Mouse (Mus musculus) embryonic facial prominence, embryonic 15.5 days (tissue): ENCODE data around the gene Igf2bp3. TPM values are rescaled to one million over a fixed set of nuclear protein-coding genes. Genes with fewer than 3 reads are reported as not detected.

Source experiments
- ATAC-seq: fragments of 200-750 bp; cut with Nextera tagmentation; 2 replicates; pipeline ENCODE4 v1.8.0; 2017; ENCODE audit warnings: low read depth, moderate TSS enrichment; ENCODE audit not compliant: insufficient number of reproducible peaks, low FRiP score, low TSS enrichment
- H3K27ac ChIP-seq: fragments of 300-500 bp; sonication (generic); replicated peaks from 2 replicates; pipeline ENCODE4 v1.5.1; 2015; ENCODE audit warnings: mild to moderate bottlenecking, inconsistent platforms
- H3K27me3 ChIP-seq: fragments of 300-500 bp; sonication (generic); 2 replicates; pipeline ENCODE4 v1.6.1; 2015; ENCODE audit warnings: inconsistent platforms
- H3K36me3 ChIP-seq: fragments of 300-500 bp; sonication (generic); 2 replicates; pipeline ENCODE4 v1.6.1; 2015; ENCODE audit warnings: mild to moderate bottlenecking, inconsistent platforms
- H3K4me1 ChIP-seq: fragments of 300-500 bp; sonication (generic); 2 replicates; pipeline ENCODE4 v1.6.1; 2015; ENCODE audit warnings: inconsistent platforms
- H3K4me2 ChIP-seq: fragments of 300-500 bp; sonication (generic); replicated peaks from 2 replicates; pipeline ENCODE4 v1.6.1; 2015; ENCODE audit warnings: mild to moderate bottlenecking, inconsistent platforms
- H3K4me3 ChIP-seq: fragments of 300-500 bp; sonication (generic); replicated peaks from 2 replicates; pipeline ENCODE4 v1.5.1; 2015; ENCODE audit warnings: mild to moderate bottlenecking, inconsistent platforms
- H3K9ac ChIP-seq: fragments of 300-500 bp; sonication (generic); 2 replicates; pipeline ENCODE4 v1.6.1; 2015; ENCODE audit warnings: inconsistent platforms
- H3K9me3 ChIP-seq: fragments of 300-500 bp; sonication (generic); replicated peaks from 2 replicates; pipeline ENCODE4 v1.6.1; 2016; ENCODE audit warnings: inconsistent platforms
- WGBS: fragments of 180-500 bp; shearing (Covaris S2); methylation state at CpG from one replicate; pipeline ENCODE4 v1.1.7; 2015; 5-methylcytosine and 5-hydroxymethylcytosine counted together
- polyA plus RNA-seq: library from polyadenylated mRNA; unstranded; fragments of >200 nt; fragmentation: Nextera tagmentation; extraction: Ambion mirVana; gene quantifications from 2 replicates; pipeline ENCODE4 v1.2.1, GENCODE M21; 2015

Igf2bp3 gene
- polyA plus RNA-seq, 1 experiment from 2014 or later, result 48.8 TPM

- whole genome bisulfite sequencing, result 87% methylated on average over 3 of the region's 3 CpGs
- ATAC-seq, result no peak
- no peak overlapping the region for H3K27ac ChIP-seq
- no peak overlapping the region for H3K4me3 ChIP-seq
- H3K4me2 ChIP-seq, result no peak overlapping the region
- no peaks in the 10 kb centered on the region for H3K27me3 ChIP-seq
- H3K4me1 ChIP-seq, result 0 out of 2 replicates have a peak, but pooled peaks cover 3% of the 10 kb centered on the region
- H3K9me3 ChIP-seq, result no peaks in the 10 kb centered on the region
- peaks cover 22% of the 10 kb centered on the region; the same call in 1 of the 2 replicates for H3K36me3 ChIP-seq
- H3K9ac ChIP-seq, result no peak overlapping the region
Observed at GRCm38 (mm10) chr6:49120370-49120769, 94.4 kb downstream of the Igf2bp3 start.

GRCm38 (mm10) chr6:49119462-49120135 lies 95.2 kb downstream of the Igf2bp3 start:
- no peak overlapping the region for H3K4me2 ChIP-seq
- no peaks in the 10 kb centered on the region for H3K9me3 ChIP-seq
- WGBS, result 79% methylated on average over 1 of the region's 1 CpGs
- H3K9ac ChIP-seq, result no peak overlapping the region
- H3K36me3 ChIP-seq, result peaks cover 21% of the 10 kb centered on the region
- no peaks in the 10 kb centered on the region for H3K27me3 ChIP-seq
- no peak overlapping the region for H3K4me3 ChIP-seq
- no peak for ATAC-seq
- H3K27ac ChIP-seq, result no peak overlapping the region
- H3K4me1 ChIP-seq, result 0 out of 2 replicates have a peak, but pooled peaks cover 3% of the 10 kb centered on the region

GRCm38 (mm10) chr6:49118446-49118845 lies 96.3 kb downstream of the Igf2bp3 start:
- Histone ChIP-seq H3K9me3 (no peaks in the 10 kb centered on the region), H3K9ac (no peak overlapping the region), H3K27me3 (no peaks in the 10 kb centered on the region), H3K4me3 (no peak overlapping the region), H3K36me3 (peaks cover 28% of the 10 kb centered on the region), H3K4me1 (0 out of 2 replicates have a peak, but pooled peaks cover 3% of the 10 kb centered on the region), H3K4me2 (no peak overlapping the region), H3K27ac (no peak overlapping the region)
- no peak for ATAC-seq
- WGBS, result 74% methylated on average over 8 of the region's 8 CpGs

GRCm38 (mm10) chr6:49116241-49116640 lies 98.5 kb downstream of the Igf2bp3 start:
- WGBS, result 89% methylated on average over 8 of the region's 8 CpGs
- ATAC-seq, result no peak
- Histone ChIP-seq H3K4me3 (no peak overlapping the region), H3K4me1 (0 out of 2 replicates have a peak, but pooled peaks cover 3% of the 10 kb centered on the region), H3K36me3 (peaks cover 28% of the 10 kb centered on the region), H3K9ac (no peak overlapping the region), H3K27me3 (no peaks in the 10 kb centered on the region), H3K27ac (no peak overlapping the region), H3K9me3 (no peaks in the 10 kb centered on the region), H3K4me2 (no peak overlapping the region)

- H3K4me3 ChIP-seq, result no peak overlapping the region
- H3K4me2 ChIP-seq, result no peak overlapping the region
- 76% methylated on average over 5 of the region's 5 CpGs for WGBS
- H3K9ac ChIP-seq, result no peak overlapping the region
- ATAC-seq, result no peak
- peaks cover 35% of the 10 kb centered on the region for H3K36me3 ChIP-seq
- H3K27ac ChIP-seq, result no peak overlapping the region
- no peaks in the 10 kb centered on the region for H3K27me3 ChIP-seq
- H3K4me1 ChIP-seq, result 0 out of 2 replicates have a peak, but pooled peaks cover 3% of the 10 kb centered on the region
- H3K9me3 ChIP-seq, result no peaks in the 10 kb centered on the region
Observed at GRCm38 (mm10) chr6:49115550-49115949, 99.2 kb downstream of the Igf2bp3 start.

GRCm38 (mm10) chr6:49114457-49114856 lies 100.3 kb downstream of the Igf2bp3 start:
- Histone ChIP-seq H3K4me3 (no peak overlapping the region), H3K9ac (no peak overlapping the region), H3K27ac (no peak overlapping the region), H3K9me3 (no peaks in the 10 kb centered on the region), H3K4me1 (peaks cover 6% of the 10 kb centered on the region; the same call in 1 of the 2 replicates), H3K36me3 (peaks cover 36% of the 10 kb centered on the region), H3K4me2 (no peak overlapping the region), H3K27me3 (no peaks in the 10 kb centered on the region)
- ATAC-seq, result no peak
- WGBS, result 82% methylated on average over 6 of the region's 6 CpGs

- no peak overlapping the region for H3K4me2 ChIP-seq
- ATAC-seq, result no peak
- no peaks in the 10 kb centered on the region for H3K27me3 ChIP-seq
- no peak overlapping the region for H3K27ac ChIP-seq
- H3K9me3 ChIP-seq, result no peaks in the 10 kb centered on the region
- H3K4me3 ChIP-seq, result no peak overlapping the region
- 42% methylated on average over 7 of the region's 7 CpGs for WGBS
- peaks cover 36% of the 10 kb centered on the region for H3K36me3 ChIP-seq
- no peak overlapping the region for H3K9ac ChIP-seq
- H3K4me1 ChIP-seq, result peaks cover 7% of the 10 kb centered on the region; the same call in 1 of the 2 replicates
Observed at GRCm38 (mm10) chr6:49113895-49114294, 100.9 kb downstream of the Igf2bp3 start.

- H3K4me1 ChIP-seq, result peaks cover 7% of the 10 kb centered on the region; the same call in 1 of the 2 replicates
- H3K27ac ChIP-seq, result no peak overlapping the region
- no peak overlapping the region for H3K4me2 ChIP-seq
- H3K27me3 ChIP-seq, result no peaks in the 10 kb centered on the region
- no peaks in the 10 kb centered on the region for H3K9me3 ChIP-seq
- no peak overlapping the region for H3K4me3 ChIP-seq
- peaks cover 45% of the 10 kb centered on the region for H3K36me3 ChIP-seq
- WGBS, result 77% methylated on average over 2 of the region's 2 CpGs
- H3K9ac ChIP-seq, result no peak overlapping the region
- ATAC-seq, result no peak
Observed at GRCm38 (mm10) chr6:49109196-49109595, 105.6 kb downstream of the Igf2bp3 start.

GRCm38 (mm10) chr6:49106746-49107500 lies 107.8 kb downstream of the Igf2bp3 start:
- H3K4me3 ChIP-seq, result no peak overlapping the region
- no peak overlapping the region for H3K4me2 ChIP-seq
- H3K9ac ChIP-seq, result no peak overlapping the region
- H3K27ac ChIP-seq, result no peak overlapping the region
- peaks cover 44% of the 10 kb centered on the region for H3K36me3 ChIP-seq
- H3K4me1 ChIP-seq, result peaks cover 7% of the 10 kb centered on the region; the same call in 1 of the 2 replicates
- WGBS, result 74% methylated on average over 15 of the region's 15 CpGs
- ATAC-seq, result no peak
- H3K9me3 ChIP-seq, result no peaks in the 10 kb centered on the region
- no peaks in the 10 kb centered on the region for H3K27me3 ChIP-seq

- no peaks in the 10 kb centered on the region for H3K9me3 ChIP-seq
- H3K9ac ChIP-seq, result no peak overlapping the region
- ATAC-seq, result no peak
- H3K36me3 ChIP-seq, result peaks cover 26% of the 10 kb centered on the region; the same call in 1 of the 2 replicates
- H3K27me3 ChIP-seq, result no peaks in the 10 kb centered on the region
- no peak overlapping the region for H3K4me2 ChIP-seq
- no peak overlapping the region for H3K27ac ChIP-seq
- 96% methylated on average over 1 of the region's 1 CpGs for WGBS
- H3K4me3 ChIP-seq, result no peak overlapping the region
- peaks cover 21% of the 10 kb centered on the region for H3K4me1 ChIP-seq
Observed at GRCm38 (mm10) chr6:49099086-49099485, 115.7 kb downstream of the Igf2bp3 start.

GRCm38 (mm10) chr6:49097596-49098110 lies 117.1 kb downstream of the Igf2bp3 start:
- H3K4me1 ChIP-seq, result peaks cover 21% of the 10 kb centered on the region
- WGBS, result 69% methylated on average over 5 of the region's 5 CpGs
- H3K27ac ChIP-seq, result peak overlapping the region; percentile 76
- ATAC-seq, result no peak
- peaks cover 37% of the 10 kb centered on the region; the same call in 1 of the 2 replicates for H3K36me3 ChIP-seq
- no peaks in the 10 kb centered on the region for H3K27me3 ChIP-seq
- H3K9me3 ChIP-seq, result no peaks in the 10 kb centered on the region
- H3K4me2 ChIP-seq, result no peak overlapping the region
- no peak overlapping the region for H3K4me3 ChIP-seq
- no peak overlapping the region for H3K9ac ChIP-seq
